Mouse (Mus musculus): ENCODE results near the gene Jarid2. TPM values are rescaled to one million over a fixed set of nuclear protein-coding genes. Genes with fewer than 3 reads are reported as not detected.

Jarid2 gene
- total RNA-seq, 2 experiments from 2014 or later: 25.7 to 35.3 TPM

DNA sequence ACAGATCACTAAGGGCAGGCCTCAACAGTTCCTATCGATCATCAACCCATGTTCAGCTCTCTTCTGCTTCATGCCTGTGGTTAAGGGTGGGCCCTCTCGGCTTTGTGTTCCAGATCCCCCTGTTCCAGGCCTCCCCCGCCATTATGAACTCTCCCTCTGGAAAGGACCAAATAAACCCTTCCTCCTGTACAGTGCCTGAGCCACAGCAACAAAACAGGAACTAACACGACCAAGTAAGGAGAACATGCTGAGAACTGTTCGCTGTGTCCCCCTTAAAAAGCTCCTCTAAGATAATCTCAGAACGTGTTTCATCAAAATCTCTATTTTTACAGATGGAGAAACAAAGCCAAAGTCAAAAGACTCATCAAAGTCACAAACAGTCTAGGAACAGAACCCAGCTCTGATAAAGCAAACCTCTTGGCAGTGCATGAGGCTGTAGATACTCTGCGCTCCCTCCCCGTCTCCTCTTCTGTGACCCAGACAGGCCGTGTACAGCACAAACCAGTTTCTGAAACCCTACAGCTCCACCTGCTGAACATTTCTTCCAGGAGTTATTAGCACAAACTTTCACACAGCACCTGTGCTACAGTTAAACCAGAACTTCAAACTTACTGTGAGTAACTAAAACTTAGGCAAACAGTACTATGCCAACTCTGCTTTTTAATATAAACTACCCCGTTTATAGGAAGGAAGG lies 223.3 kb downstream of the Jarid2 start:
- no peak for DNase-seq (ENCODE audit: extremely low spot score in 1 of 2, low spot score in 1 of 2)

DNA sequence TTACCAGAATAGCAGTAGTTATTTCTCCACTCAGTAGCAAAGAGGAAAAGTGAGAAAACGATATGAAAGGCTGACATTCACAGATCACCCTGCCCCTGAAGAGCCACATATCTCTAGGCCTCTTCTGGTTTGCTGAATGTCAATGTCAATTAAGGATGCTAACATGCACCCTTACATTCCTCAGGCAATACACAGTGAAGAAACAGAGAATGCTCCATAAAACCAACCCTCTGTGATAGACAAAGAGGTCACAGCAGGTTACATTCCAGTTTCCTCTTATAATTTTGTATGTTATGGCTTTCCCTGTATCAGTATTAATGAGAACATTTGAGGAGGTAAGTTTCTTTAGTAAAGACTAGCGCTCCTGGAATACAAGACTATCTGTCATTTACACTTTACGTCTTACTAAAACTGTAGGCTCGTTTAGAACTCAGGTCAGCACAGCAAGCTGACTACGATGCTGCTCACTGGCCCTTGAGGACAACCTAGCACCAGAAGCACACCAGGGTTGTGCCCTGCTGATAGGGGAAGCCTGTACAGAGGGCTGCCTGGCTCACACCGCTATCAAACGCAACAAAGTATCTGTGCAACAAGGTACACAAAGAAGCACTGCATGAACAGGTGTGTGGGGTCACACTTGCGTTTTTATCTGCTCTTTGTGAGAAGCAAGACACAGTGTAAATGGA lies 224.4 kb downstream of the Jarid2 start:
- no peak for DNase-seq (ENCODE audit: extremely low spot score in 1 of 2, low spot score in 1 of 2)

DNA sequence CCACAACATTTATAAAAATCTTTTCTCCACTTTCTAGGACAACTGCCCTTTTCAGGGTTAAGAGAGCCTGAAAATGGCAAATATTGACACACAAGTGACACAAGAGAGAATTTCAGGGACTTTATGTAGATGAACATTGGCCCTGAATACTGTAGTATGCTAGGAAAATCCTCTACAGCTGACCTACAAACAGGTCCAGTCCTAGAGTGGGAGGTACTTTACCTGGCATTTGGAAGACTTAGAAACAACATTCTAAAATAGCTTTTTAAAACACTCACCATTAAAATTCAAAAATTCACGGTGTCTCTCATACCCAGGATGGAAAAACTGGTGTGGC lies 224.9 kb downstream of the Jarid2 start:
- DNase-seq (ENCODE audit: extremely low spot score in 1 of 2, low spot score in 1 of 2): no peak

DNA sequence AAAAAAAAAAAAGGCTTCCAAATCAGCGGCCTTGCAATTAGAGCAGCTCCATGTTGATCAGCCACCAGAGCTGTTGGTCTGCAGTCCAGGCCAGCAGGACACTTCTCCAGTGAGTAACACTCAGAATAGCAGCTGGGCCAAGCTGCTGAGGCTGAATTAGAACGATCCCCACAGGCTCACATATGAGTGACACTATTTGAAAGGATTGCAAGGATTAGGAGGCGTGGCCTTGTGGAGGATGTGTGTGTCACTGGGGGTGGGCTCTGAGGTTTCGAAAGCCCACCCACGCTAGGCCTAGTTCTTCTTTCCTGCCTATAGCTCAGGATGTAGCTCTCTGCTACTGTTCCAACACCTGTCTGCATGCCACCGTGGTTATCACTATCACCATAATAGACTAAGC lies 226.5 kb downstream of the Jarid2 start:
- DNase-seq (ENCODE audit: extremely low spot score in 1 of 2, low spot score in 1 of 2): no peak

DNA sequence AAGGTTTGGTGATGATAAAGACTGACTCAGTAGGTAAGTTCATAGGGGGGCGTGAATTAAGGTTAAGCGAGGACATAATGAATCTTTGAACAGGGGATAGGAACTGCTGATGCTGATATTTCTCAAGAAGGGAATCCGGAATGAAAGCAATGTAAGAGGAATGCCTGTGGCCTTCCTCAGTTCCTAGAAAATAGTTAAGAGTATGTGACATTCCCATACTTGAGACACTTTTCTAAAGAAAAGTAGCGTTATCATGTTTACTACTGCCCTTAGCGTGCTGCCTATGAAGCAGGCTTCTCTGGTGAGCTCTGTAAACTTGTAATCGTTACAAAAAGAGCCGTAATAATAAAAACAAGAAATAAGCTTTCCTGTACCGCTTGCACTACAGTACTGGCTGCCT lies 227.8 kb downstream of the Jarid2 start:
- no peak for DNase-seq (ENCODE audit: extremely low spot score in 1 of 2, low spot score in 1 of 2)

DNA sequence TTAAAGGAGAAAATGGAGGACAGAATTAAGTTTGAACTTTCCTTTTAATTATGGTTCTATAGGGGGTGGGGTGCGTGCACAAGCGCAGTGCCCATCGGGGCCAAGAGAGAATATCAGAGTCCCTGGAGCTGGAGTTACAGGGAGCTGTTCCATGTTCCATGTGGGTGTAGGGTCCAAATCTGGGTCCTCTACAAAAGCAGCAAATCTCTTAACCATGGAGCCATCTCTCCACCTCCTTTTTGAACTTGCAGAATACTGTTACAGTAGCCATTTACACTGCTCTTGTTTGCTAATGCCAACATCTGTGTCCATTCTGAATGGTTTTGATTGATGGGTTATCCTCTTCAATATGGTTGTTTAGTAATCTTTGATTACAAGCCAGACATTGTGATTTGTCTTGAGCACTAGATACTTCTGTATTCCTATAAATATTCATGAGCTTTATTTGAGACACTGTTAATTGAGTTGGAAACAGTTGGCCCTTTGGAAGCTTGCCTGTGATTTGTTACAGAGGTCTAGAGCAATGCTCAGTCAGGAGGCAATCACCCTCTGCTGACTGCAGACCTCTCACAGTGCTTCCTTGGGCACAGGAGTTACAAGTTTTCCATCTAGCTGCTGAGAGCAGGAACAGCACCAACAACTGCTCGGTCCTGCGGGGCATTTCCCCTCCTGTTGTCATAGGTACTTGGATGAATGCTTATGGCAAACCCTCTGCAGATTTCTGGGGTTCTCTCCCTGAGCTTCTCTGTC lies 231.4 kb downstream of the Jarid2 start:
- DNase-seq (ENCODE audit: extremely low spot score in 1 of 2, low spot score in 1 of 2): no peak

Measured in layer of hippocampus, postnatal 25 days (tissue).